In the genomic region with DNA sequence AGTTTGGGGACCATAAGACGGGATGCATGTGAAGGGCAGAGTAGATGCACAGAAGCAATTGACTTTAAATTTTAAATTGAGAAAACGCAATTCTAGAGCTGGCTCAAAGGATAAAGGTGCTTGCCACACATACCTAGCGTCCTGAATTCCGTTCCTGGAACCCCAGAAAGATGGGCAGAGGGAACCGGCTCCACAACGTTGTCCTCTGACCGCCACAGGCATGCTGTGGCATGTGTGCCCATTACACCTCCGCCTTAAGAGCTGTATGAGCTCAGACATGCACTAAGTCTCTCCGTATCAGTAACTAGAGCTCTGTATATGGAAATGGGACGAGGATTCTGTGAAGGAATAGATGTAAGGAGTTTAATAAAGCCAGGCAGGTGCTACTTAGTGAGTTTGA, we compare ENCODE assay signal across 11 mouse cellular contexts. TPM values are rescaled to one million over a fixed set of nuclear protein-coding genes. Genes with fewer than 3 reads are reported as not detected.
A peak's percentile ranks its signal among the peaks of the same experiment; 100 is the strongest.
DNase-seq lines count a peak whose midpoint lies in the region; ATAC-seq and TF ChIP-seq lines count a peak whose summit lies in the region.
"Had no signal": no experiment of that assay in that cellular context is flagged by ENCODE, and none has a peak within 500 bp of the region (broad histone marks: within the 10 kb centered on the region; RNA-seq: fewer than 3 reads in every experiment).

No protein-coding gene starts in this region.

- H3K4me3 ChIP-seq in forebrain, postnatal 0 days (ENCODE audit: low read depth, low read length): 0 out of 2 replicates have a peak overlapping the region, but pooled peaks have one; percentile 55
- H3K4me3 ChIP-seq in forebrain, embryonic 14.5 days (ENCODE audit: low read depth, low read length): no peak overlapping the region
- no peak overlapping the region; the same call in 1 of the 2 replicates for H3K4me3 ChIP-seq in layer of hippocampus, adult 2 months
- no peak overlapping the region for H3K4me3 ChIP-seq in ES-Bruce4 (ENCODE audit: low read depth, low read length)
- H3K4me3 ChIP-seq in limb, embryonic 12.5 days (replicated peaks): no peak overlapping the region

- H3K4me2 ChIP-seq in forebrain, postnatal 0 days (ENCODE audit: low read depth): peak overlapping the region; percentile 99; the same call in 1 of the 2 replicates
- H3K4me2 ChIP-seq in forebrain, embryonic 14.5 days (ENCODE audit: low read length): no peak overlapping the region
- no peak overlapping the region for H3K4me2 ChIP-seq in limb, embryonic 12.5 days

- ATAC-seq in forebrain, postnatal 0 days: no peak
- ATAC-seq in forebrain, embryonic 14.5 days: no peak
- ATAC-seq in limb, embryonic 12.5 days (ENCODE audit: insufficient number of reproducible peaks, insufficient read depth, low FRiP score, low TSS enrichment, low read depth): no peak

- TF ChIP-seq CTCF in forebrain, postnatal 0 days (IDR thresholded peaks at IDR 0.05; ENCODE audit: low read depth): no peak
- no peak for TF ChIP-seq CTCF in layer of hippocampus, adult 2 months (conservative IDR thresholded peaks at IDR 0.05)
- TF ChIP-seq CTCF in ES-Bruce4 (IDR thresholded peaks at IDR 0.05; ENCODE audit: low read depth, low read length): no peak

- WGBS in forebrain, postnatal 0 days: 88% methylated on average over 10 of the region's 10 CpGs
- 86% methylated on average over 10 of the region's 10 CpGs for WGBS in forebrain, embryonic 14.5 days
- WGBS in limb, embryonic 12.5 days: 83% methylated on average over 10 of the region's 10 CpGs

- no peak for TF ChIP-seq EP300 in ES-Bruce4 (IDR thresholded peaks at IDR 0.05; ENCODE audit: insufficient read depth, low read depth, low read length)

- no peak for TF ChIP-seq POLR2A in ES-Bruce4 (IDR thresholded peaks at IDR 0.05; ENCODE audit: insufficient read depth, low read length)

- H3K27me3 ChIP-seq in forebrain, postnatal 0 days (ENCODE audit: insufficient read depth, low read length): no peaks in the 10 kb centered on the region
- H3K27me3 ChIP-seq in forebrain, embryonic 14.5 days (replicated peaks; ENCODE audit: control insufficient read depth, insufficient read depth, low read length): no peaks in the 10 kb centered on the region
- no peaks in the 10 kb centered on the region for H3K27me3 ChIP-seq in ES-Bruce4 (ENCODE audit: control insufficient read depth, insufficient read depth, low read length, poor library complexity, severe bottlenecking)
- no peaks in the 10 kb centered on the region for H3K27me3 ChIP-seq in limb, embryonic 12.5 days
- H3K27me3 ChIP-seq: hindbrain, embryonic 15.5 days had no signal

- no peak overlapping the region for H3K9ac ChIP-seq in forebrain, postnatal 0 days
- no peak overlapping the region for H3K9ac ChIP-seq in forebrain, embryonic 14.5 days (ENCODE audit: low read length)
- no peak overlapping the region for H3K9ac ChIP-seq in ES-Bruce4 (ENCODE audit: low read depth, poor library complexity, severe bottlenecking)
- no peak overlapping the region for H3K9ac ChIP-seq in limb, embryonic 12.5 days (replicated peaks)

- H3K27ac ChIP-seq in forebrain, postnatal 0 days (ENCODE audit: low read depth, low read length): no peak overlapping the region
- H3K27ac ChIP-seq in forebrain, embryonic 14.5 days (ENCODE audit: low read depth, low read length): no peak overlapping the region
- H3K27ac ChIP-seq in layer of hippocampus, adult 2 months: peak overlapping the region; percentile 79; the same call in 1 of the 2 replicates
- H3K27ac ChIP-seq in ES-Bruce4 (ENCODE audit: insufficient read depth, low read length): peak overlapping the region; percentile 66
- peak overlapping the region; percentile 88; the same call in 1 of the 2 replicates for H3K27ac ChIP-seq in limb, embryonic 12.5 days

- no peak for DNase-seq in forebrain, postnatal 0 days
- no peak for DNase-seq in forebrain, embryonic 14.5 days (ENCODE audit: low spot score)
- no peak for DNase-seq in layer of hippocampus, adult 2 months (ENCODE audit: low spot score in 2 of 2)
- no peak for DNase-seq in layer of hippocampus, postnatal 10 days (ENCODE audit: low spot score in 2 of 2)
- no peak for DNase-seq in ovary, postnatal 14 days (ENCODE audit: low spot score)
- no peak for DNase-seq in adrenal gland, postnatal 4 days (ENCODE audit: low spot score in 2 of 2)

- H3K4me1 ChIP-seq in forebrain, postnatal 0 days (ENCODE audit: insufficient read depth): no peaks in the 10 kb centered on the region
- H3K4me1 ChIP-seq in forebrain, embryonic 14.5 days (ENCODE audit: control insufficient read depth, insufficient read depth, low read length): peaks cover 6% of the 10 kb centered on the region; the same call in 1 of the 2 replicates
- peaks cover 1% of the 10 kb centered on the region for H3K4me1 ChIP-seq in ES-Bruce4 (ENCODE audit: control insufficient read depth, insufficient read depth, low read length)
- H3K4me1 ChIP-seq in limb, embryonic 12.5 days (replicated peaks): peaks cover 21% of the 10 kb centered on the region

- no peaks in the 10 kb centered on the region for H3K36me3 ChIP-seq in forebrain, postnatal 0 days (ENCODE audit: insufficient read depth)
- H3K36me3 ChIP-seq in forebrain, embryonic 14.5 days (ENCODE audit: control insufficient read depth, insufficient read depth, low read length): no peaks in the 10 kb centered on the region
- H3K36me3 ChIP-seq in ES-Bruce4 (ENCODE audit: control insufficient read depth, insufficient read depth, low read length, poor library complexity, severe bottlenecking): no peaks in the 10 kb centered on the region; the same call in 1 of the 2 replicates
- peaks cover 11% of the 10 kb centered on the region for H3K36me3 ChIP-seq in limb, embryonic 12.5 days
- H3K36me3 ChIP-seq: hindbrain, embryonic 15.5 days; midbrain, embryonic 10.5 days had no signal

- H3K9me3 ChIP-seq in forebrain, postnatal 0 days (ENCODE audit: low read length): no peaks in the 10 kb centered on the region
- H3K9me3 ChIP-seq in forebrain, embryonic 14.5 days (replicated peaks; ENCODE audit: control insufficient read depth, low read length): no peaks in the 10 kb centered on the region
- no peaks in the 10 kb centered on the region for H3K9me3 ChIP-seq in ES-Bruce4 (replicated peaks; ENCODE audit: control insufficient read depth, insufficient read depth, low read length, poor library complexity, severe bottlenecking)
- no peaks in the 10 kb centered on the region for H3K9me3 ChIP-seq in limb, embryonic 12.5 days
- H3K9me3 ChIP-seq: G1E; hindbrain, embryonic 15.5 days; midbrain, embryonic 10.5 days had no signal

RNA-seq across cellular contexts. Expression of a gene that starts 7.9 kb away (rescaled TPM):
- 5.4 and 7.9 TPM in 2 replicates for total RNA-seq in forebrain, postnatal 0 days (2014; rRNA removed)
- 0.92 and 1.3 TPM in 2 replicates for polyA plus RNA-seq in forebrain, postnatal 0 days (2015; fragmentation: Nextera tagmentation; extraction: Ambion mirVana)
- 1.7 and 1.8 TPM in 2 replicates for polyA plus RNA-seq in forebrain, embryonic 14.5 days (2014; fragmentation: Nextera tagmentation; extraction: Ambion mirVana)
- 10 to 100 TPM; 22.1 to 23.0 TPM for total RNA-seq in layer of hippocampus, adult 2 months (2021)
- 10 to 100 TPM; 25.8 to 29.0 TPM for total RNA-seq in layer of hippocampus, postnatal 10 days (2021)
- 24.0 and 25.2 TPM in 2 replicates for polyA plus RNA-seq in ES-Bruce4 (2011; ENCODE audit: insufficient read depth, insufficient read length, low read depth, missing spikeins)
- 3.2 and 3.5 TPM in 2 replicates for polyA plus RNA-seq in limb, embryonic 12.5 days (2016; fragmentation: Nextera tagmentation; extraction: Ambion mirVana)
- 10 to 100 TPM; 27.1 to 33.6 TPM for total RNA-seq in adrenal gland, postnatal 4 days (2021)

RNA-seq across cellular contexts. Expression of a gene that starts 17.0 kb away (rescaled TPM):
- 5.2 and 6.8 TPM in 2 replicates for total RNA-seq in forebrain, postnatal 0 days (2014; rRNA removed)
- polyA plus RNA-seq in forebrain, postnatal 0 days (2015; fragmentation: Nextera tagmentation; extraction: Ambion mirVana): 6.8 and 8.5 TPM in 2 replicates
- polyA plus RNA-seq in forebrain, embryonic 14.5 days (2014; fragmentation: Nextera tagmentation; extraction: Ambion mirVana): 2.4 and 3.2 TPM in 2 replicates
- total RNA-seq in layer of hippocampus, adult 2 months (2021): 1 to 10 TPM; 2.4 to 2.6 TPM
- total RNA-seq in layer of hippocampus, postnatal 10 days (2021): 1 to 10 TPM; 6.4 to 7.1 TPM
- polyA plus RNA-seq in ES-Bruce4 (2011; ENCODE audit: insufficient read depth, insufficient read length, low read depth, missing spikeins): 28.4 and 30.7 TPM in 2 replicates
- 11.1 and 12.8 TPM in 2 replicates for polyA plus RNA-seq in limb, embryonic 12.5 days (2016; fragmentation: Nextera tagmentation; extraction: Ambion mirVana)
- 1 to 10 TPM; 4.3 to 6.7 TPM for total RNA-seq in adrenal gland, postnatal 4 days (2021)

RNA-seq across cellular contexts. Expression of a gene that starts 47.7 kb away (rescaled TPM):
- total RNA-seq in forebrain, postnatal 0 days (2014; rRNA removed): 57.7 and 72.4 TPM in 2 replicates
- polyA plus RNA-seq in forebrain, postnatal 0 days (2015; fragmentation: Nextera tagmentation; extraction: Ambion mirVana): 36.5 and 41.1 TPM in 2 replicates
- 31.0 and 33.9 TPM in 2 replicates for polyA plus RNA-seq in forebrain, embryonic 14.5 days (2014; fragmentation: Nextera tagmentation; extraction: Ambion mirVana)
- total RNA-seq in layer of hippocampus, adult 2 months (2021): 100 to 1,000 TPM; 104 to 106 TPM
- 10 to 100 TPM; 76.1 to 80.4 TPM for total RNA-seq in layer of hippocampus, postnatal 10 days (2021)
- polyA plus RNA-seq in ES-Bruce4 (2011; ENCODE audit: insufficient read depth, insufficient read length, low read depth, missing spikeins): 16.6 and 19.5 TPM in 2 replicates
- 51.9 and 54.9 TPM in 2 replicates for polyA plus RNA-seq in limb, embryonic 12.5 days (2016; fragmentation: Nextera tagmentation; extraction: Ambion mirVana)
- 10 to 100 TPM; 54.7 to 56.9 TPM for total RNA-seq in adrenal gland, postnatal 4 days (2021)

Comparison
In these comparisons a context has a peak if more than half of its experiments do, and no peak if none do; other contexts are left out.
1. H3K27ac ChIP-seq: peak in layer of hippocampus, adult 2 months (single experiment), ES-Bruce4 (single experiment) and limb, embryonic 12.5 days (single experiment); none in forebrain, postnatal 0 days (single experiment) and forebrain, embryonic 14.5 days (single experiment).